Mouse (Mus musculus) heart, postnatal 25 days (tissue): ENCODE data around the gene Castor2. TPM values are rescaled to one million over a fixed set of nuclear protein-coding genes. Genes with fewer than 3 reads are reported as not detected.

Experiments used
- DNase-seq: peaks from one replicate; pipeline ENCODE4 v3.0.0; 2022; ENCODE audit warnings: low spot score
- intact Hi-C: fragments of 180-260 bp; cut with DNase I; formaldehyde crosslinking; loops from one replicate; pipeline ENCODE4 v1.15.1; 2025
- total RNA-seq, 2 experiments: library from RNA; stranded (reverse); gene quantifications; 2 replicates each; pipeline ENCODE4 v1.2.3; 2021

The Castor2 gene
- total RNA-seq, 2 experiments from 2014 or later: 24.0 to 28.7 TPM

DNA sequence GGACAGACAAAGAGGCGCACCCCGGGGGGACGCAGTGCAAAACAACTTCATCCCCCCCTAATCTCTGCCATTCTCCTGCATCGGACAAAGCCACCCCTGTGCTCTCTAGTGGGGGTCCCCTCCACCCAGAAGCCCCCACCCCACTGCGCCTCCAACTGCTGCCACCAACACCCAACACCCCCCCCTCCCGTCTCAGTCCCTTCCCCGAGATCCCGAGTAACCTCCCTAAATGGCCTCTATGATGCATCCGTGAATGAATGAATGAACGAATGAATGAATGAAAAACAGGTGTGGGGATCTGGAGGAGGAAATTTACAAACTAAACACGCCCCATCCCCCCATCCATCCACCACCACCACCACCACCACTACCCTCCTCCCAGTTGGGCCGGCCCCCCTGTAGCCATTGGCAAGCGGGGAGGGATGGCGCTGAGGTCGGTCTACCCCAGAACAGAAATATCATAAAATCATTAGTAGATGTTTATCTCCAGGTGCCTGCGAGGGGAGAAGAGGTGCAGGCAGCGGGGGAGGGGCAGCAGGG is 791 bp downstream of the Castor2 start:
- DNase-seq: no peak
- intact Hi-C loops: no loop called here

DNA sequence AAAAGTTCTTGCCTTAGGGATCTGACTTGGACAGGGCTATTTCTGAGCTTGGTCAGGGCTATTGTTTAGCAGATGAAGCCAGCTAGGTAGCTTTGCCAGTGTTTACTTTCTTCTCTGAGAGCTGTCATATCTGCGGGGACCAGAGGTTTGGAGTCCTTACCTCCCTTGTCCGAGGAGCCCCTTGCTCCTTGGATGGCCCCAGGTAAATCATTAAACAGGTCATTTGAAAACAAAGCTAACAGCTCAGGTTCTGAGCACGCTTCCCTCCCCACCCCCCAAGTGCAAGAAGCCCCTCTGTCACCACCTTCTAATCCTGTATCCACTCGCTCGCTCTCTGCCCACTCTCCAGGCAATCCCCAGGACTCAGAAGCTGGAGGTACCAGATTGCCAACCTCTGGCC is 1.8 kb downstream of the Castor2 start:
- intact Hi-C loops: no loop called here
- no peak for DNase-seq

DNA sequence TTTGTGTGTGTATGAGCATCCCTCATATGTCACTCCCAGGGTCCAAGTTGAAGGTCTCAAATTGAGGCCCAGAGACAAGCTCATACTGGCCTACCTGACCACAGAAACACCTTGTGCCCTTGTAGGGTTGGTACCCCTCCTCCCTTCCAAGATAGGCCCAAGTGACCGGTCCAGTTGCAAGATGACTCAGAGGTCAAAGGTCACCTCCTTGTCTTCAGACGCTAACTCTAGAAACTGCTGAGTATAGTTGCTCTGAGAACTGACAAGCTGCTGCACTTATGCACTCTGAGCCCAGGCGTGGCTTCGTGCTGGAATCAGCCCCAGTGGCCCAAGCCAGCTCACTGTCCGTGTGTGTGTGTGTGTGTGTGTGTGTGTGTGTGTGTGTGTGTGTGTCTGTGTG is 2.4 kb downstream of the Castor2 start:
- intact Hi-C loops: no loop called here
- DNase-seq: no peak

DNA sequence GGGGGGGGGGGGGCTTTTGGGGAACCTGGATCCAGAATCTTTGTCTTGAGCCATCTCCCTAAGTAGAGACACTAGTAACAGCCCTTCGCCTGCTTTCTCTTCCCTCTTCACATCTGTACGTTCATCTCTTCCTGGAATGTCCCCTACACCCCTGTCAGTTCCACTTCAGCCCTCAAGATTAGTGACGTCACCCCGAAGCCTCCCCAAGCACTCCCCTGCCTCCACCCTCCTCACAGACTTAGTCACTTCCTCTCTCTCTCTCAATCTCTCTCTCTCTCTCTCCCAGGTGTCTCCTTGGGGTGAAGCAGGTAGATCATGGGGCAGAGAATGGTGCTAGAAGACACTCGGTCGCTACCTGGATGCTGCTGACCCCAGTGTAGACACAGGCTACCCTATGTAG is 3.2 kb downstream of the Castor2 start:
- no peak for DNase-seq
- intact Hi-C loops: no loop called here

DNA sequence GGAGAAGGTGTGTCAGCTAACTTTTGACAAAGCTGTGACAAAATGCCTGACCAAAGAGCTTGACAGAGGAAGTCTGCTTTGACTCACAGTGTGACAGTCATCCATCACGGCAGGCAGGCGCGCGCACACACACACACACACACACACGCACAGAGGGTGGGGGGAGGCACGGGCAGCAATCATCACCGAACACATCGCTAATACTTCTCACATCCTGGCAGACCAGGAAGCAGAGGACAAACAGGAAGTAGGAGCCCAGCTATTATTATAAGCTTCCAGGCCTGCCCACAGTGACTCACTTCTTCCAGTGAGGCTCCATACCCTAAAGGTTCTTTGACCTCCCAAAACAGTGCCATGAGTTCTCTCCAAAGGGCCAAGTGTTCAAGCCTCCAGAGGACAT is 6.3 kb downstream of the Castor2 start:
- intact Hi-C loops: no loop called here

DNA sequence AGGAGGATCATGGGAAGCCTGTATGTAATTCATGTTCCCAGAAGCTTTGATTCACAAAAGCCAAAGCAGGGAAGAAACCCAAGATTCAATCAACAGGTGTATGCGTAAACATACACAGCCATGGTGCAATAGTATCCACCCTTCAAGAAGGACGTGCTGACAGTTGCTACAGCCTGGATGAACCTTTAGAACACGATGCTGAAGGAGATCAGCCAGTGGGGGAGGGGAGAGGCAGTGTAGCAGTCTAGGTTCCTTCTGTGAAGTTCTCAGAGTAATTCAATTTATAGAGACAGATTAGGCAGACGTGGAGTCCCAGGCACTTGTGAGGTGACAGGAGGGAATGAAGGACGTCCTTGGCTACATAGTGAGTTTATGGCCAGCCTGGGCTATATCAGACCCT is 15.5 kb downstream of the Castor2 start:
- DNase-seq: no peak
- intact Hi-C loops: no loop called here

More for the DNA sequence above, 6.3 kb downstream of the Castor2 start:
- no peak for DNase-seq

DNA sequence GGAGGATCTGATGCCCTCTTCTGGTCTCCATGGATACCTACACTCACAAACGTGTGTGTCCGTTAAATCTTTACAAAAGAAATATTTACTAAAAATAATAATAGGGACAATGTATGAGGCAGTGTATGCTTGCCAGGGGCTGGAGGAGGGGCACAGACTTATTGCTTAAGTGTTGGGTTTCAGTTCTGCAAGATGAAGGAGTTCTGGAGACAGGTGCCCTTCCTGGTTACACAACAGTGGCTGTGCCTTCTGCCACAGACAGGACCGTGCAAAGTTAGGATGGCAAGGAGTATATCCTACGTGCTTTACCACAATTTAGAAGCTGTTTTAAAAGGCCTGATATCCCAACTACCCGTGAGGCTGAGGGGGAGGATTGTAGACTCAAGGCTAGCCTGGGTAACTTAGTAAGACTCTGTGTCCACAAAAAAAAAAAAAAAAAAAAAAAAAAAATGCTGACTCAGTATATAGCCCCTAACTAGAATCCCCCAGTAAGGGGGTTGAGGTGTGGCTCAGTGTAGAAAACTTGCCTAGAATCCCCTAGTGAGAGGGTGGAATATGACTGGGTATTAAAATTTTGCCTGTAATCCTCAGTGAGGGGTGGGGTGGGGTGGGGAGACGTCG is 16.2 kb downstream of the Castor2 start:
- intact Hi-C loops: no loop called here

DNA sequence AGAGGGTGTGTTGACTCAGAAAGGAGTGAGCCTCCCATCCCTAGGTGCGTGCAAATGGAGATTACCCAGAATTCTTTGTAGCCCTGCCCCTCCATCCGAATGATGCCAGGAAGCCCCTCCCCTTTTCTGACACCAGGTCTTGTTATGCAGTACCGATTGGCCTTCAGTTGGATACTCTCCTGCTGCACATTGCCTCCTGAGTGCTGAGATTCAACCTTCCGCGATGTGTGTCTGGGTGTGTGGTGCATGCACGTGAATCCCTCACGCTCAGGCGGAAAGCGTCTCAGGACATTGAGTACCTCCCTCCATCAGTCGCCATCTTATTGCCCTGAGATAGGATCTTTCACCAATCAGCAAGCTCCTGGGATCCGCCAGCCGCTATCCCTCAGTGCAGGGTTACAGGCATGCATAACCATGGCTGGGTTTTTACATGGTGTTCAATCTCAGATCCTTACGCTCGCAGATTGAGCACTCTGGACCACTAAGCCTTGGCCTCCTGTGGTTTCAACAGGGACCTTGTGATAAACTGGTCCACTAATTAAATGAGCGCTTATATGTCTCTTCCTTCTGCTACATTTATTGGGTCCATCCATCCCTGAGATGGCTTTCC is 19.4 kb downstream of the Castor2 start:
- no peak for DNase-seq
- intact Hi-C loops: no loop called here

More for the DNA sequence above, 16.2 kb downstream of the Castor2 start:
- DNase-seq: no peak

DNA sequence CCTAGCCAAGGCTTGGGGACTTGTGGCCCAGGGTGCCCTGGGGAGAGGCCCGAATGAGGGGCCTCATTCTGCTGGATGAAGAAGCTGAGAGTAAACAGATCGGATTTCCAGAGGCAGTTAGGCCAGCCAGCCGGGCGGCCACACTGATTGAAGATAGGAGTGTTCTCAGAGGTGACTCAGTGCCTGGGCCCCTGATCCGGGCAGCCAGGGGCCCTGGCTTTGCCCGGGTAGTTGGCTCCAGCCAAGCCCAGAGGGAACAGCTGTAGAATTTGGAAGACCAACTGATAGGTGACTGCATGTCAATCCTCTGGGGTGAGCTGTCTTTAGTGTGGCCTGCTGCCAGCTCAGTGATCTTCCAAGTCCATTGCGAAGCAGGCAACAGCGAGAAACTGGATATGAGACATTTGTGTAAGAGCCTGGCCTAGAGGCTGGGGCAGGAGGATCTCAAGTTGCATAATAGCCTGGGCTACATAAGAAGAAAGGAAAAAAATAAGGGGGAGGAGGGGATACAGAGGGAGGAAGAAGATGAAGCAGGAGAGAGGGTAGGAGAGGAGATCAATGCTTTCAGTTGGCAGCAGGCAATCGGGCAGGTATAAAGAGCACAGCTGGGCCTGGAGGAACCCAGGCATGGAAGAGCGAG is 20.1 kb downstream of the Castor2 start:
- no peak for DNase-seq
- intact Hi-C loops: no loop called here

DNA sequence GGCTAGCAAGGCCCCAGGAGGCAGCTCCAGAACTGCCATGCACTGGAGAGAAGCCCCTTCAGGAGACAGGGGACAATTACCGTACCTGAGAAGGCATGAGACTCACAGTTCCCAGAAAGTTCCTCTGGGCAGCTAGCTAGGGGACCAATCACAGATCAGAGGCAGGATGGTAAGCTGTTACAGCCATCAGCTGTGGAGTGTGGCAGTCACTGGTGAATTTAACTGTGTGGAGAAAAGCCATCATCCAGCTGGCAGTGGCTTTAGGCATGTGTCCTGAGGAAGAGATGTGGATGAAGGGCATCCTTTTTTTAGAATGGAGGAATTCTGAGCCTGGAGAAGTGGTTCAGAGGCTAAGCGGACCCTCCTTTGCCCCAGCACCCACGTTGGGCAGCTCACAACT is 20.6 kb downstream of the Castor2 start:
- no peak for DNase-seq
- intact Hi-C loops: no loop called here

DNA sequence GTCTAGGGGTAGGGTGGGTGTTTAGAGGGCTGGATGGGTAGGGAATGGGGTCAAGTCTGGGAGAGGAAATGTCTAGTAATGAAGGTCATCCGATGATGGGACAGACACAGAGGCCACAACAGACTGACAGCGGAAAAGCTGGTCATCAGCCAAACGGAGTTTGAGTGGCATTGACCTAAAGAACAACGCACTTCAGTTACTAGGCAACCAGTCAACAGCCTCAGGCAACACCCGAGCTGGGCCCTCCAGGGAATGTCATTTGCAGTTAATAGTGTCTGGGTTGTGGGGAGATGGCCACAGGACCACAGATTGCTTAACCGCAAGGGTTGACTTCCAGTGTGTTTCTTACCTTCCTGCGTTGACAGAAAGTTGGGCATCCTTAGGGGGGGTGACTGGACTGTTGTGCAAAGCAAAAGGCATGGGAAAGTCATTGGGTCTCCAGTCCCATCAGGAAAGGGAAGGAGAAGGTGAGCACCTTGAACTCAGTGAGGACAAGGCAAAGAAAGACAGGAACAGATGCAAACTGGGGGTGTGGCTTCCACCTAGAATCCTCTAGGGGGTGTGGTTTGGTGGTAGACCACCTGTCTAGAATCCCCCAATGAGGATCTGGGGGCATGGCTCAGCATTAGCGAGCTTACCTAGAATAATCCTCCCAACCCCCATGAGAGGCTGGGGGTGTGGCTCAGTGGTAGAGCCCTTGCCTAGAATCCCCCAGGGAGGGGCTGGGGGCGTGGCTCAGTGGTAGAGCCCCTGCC is 21.8 kb downstream of the Castor2 start:
- no peak for DNase-seq
- intact Hi-C loops: no loop called here

DNA sequence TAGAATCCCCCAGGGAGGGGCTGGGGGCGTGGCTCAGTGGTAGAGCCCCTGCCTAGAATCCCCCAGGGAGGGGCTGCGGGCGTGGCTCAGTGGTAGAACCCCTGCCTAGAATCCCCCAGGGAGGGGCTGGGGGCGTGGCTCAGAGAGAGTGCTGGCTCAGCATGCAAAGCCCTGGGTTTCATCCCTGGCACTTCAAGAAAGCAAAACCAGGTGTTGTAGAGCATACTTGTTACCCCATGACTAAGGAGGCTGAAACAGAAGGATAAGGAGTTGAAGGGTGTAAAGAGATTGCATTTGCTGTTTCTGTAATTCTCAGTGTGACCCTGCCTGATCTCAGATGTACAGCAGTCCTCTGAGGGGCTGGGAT is 22.4 kb downstream of the Castor2 start:
- intact Hi-C loops: no loop called here

DNA sequence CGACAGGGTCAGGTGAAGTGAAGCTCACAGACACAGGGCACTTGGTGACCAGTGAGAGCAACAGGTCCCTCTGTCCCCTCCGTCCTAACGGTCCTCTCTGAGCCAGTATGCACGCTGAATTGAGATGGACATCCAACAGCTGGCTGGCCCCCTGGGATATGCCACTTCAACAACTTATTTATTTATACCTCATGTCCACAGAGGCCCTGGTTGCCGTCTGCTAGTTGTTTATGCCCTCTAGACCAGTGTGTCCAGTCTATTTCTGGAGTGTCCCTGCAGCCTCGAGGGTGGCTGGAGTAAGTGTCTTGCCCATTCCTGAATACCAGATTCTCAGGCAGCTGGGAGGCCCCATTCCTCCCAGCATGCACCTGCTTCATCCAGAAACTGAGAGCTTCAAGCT is 24.3 kb downstream of the Castor2 start:
- intact Hi-C loops: no loop called here
- no peak for DNase-seq

More for the DNA sequence above, 22.4 kb downstream of the Castor2 start:
- DNase-seq: no peak

DNA sequence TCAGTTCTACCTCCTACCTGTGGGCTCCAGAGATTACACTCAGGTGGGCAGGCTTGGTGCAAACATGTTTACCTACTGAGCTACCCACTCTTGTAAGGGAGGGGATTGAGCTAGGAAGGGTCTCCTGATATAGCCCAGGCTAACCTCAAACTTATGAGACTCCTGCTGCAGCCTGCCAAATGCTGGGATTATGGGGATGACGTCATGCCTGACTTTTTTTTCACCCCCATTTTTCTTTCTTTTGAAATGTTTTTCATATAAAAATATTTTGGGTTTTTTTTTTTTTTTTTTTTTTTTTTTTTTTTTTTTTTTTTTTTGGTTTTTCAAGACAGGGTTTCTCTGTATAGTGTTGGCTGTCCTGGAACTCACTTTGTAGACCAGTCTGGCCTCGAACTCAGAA is 26.7 kb downstream of the Castor2 start:
- intact Hi-C loops: no loop called here
- DNase-seq: no peak

DNA sequence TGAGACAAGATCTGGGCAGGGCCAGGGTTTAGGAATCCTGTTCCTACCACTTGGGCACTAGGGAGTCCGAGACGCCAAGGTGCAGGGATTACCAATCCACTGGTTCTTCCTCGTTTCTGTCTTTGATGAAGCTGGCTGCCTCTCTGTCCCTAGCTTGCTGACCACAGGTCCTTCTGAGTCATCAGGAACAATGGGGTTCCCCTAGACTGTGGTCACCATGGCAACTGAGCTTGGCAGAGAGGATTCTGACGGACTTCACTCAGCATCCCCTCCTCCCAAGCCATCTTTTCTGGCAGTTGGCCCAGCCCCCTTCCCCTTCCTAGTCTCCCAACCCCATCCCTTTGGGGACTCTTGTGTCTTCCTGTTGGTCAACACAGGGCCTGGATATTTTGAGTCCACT is 32.1 kb downstream of the Castor2 start:
- intact Hi-C loops: no loop called here
- DNase-seq: no peak

DNA sequence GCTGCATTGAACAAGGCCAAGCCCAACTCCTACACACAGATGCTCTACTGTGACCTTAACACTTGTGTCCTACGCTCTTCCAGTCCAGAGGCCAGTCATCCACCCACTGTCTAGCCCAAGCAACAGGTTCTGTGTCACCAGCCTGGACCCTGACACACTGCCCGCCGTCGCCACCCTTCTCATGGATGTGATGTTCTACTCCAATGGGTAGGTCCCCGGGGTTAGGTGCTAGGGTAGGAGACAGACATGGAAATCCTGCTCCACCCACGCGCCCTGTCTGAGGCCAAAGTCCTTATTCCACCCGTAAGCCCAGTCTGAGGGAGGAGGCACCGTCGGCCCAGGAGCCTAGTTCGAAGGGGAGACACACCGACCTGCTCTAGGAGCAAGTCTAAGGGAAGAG is 36.5 kb downstream of the Castor2 start:
- intact Hi-C loops: no loop called here
- DNase-seq: no peak

DNA sequence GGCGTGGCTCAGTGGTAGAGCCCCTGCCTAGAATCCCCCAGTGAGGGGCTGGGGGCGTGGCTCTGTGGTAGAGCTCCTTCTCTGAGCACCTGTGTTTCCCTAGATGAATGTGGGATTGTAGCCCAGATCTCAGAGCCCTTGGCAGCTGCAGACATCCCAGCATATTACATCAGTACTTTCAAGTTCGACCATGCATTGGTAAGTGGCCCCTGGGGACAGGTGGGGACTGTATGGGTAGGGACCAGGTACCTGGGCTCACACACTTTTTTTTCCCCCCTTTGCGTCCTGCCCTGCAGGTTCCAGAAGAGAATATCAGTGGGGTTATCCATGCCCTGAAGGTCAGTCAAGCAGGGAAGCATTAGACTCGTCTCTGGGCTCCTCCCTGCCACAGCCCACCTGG is 38.4 kb downstream of the Castor2 start:
- no peak for DNase-seq
- intact Hi-C loops: no loop called here

DNA sequence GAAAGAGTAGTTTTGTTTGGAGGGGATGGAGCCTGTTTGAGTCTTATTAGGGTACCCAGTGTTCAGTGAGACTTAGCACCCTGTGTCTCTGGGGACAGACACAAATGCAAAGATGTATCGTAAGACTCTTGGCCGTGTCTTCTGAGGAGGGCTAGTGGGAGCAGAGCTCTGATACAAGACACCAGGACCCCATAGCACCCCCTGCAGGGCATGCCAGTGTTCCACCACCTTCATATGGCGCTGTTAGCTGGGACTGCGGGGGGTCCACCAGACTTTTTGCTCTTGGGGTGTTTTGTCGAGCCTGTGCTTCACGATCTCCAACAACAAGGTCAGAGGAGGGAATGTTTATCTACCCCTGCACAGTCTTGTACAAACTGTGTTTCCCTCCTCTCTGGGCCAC is 39.9 kb downstream of the Castor2 start:
- DNase-seq: no peak
- intact Hi-C loops: no loop called here

DNA sequence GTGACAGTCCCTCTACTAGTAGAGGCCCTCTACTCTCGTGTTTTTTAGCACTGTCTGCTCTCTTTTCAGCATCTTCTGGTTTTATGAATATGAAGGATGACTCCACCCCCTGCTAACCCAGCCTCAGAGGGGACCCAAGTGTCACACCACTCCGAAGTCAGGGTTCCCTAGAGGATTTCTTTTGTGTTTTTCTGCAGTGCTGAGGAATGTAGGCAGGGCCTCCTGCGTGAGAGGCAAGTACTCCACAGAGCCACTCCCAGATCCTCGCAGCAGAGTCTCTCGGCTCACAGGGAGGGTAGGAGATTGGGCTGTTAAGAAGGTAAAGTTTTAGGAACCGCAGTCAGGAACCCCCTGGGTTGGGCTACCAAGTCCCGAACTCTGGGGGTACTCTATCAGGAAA is 41.7 kb downstream of the Castor2 start:
- intact Hi-C loops: no loop called here
- no peak for DNase-seq

DNA sequence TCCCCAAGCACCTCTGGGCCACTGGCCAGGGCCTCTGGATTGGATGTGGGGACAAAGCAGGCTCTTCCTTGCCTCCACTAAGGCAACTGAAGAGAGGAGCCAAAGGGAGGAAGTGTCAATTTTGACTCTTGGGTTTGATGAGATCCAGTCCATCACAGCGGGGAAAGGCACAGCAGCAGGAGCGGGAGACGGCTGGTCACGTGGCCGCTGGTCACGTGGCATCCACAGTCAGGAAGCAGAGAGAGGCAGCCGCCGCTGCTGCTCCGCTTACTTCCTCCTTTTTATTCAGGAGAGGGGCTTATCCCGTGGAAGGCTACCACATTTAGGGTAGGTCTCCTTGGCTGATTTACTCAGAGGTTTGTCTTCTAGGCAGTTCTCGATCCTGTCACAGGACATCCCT is 42.9 kb downstream of the Castor2 start:
- no peak for DNase-seq
- intact Hi-C loops: no loop called here

DNA sequence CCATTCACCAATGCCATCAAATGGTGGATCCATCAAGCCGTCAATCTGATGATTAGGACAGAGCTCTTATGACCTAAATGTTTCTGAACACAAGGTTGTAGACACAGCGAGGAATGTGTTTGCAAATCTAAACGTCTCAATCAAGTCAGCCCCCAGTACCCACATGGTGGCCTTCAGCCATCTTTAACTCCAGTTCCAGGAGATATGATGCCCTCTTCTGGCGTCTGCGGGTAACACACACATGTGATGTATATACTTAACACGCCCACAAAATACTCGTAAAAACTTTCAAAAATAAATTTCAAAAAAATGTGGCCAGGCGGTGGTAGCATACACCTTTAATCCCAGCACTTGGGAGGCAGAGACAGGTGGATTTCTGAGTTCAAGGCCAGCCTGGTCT is 45.5 kb downstream of the Castor2 start:
- DNase-seq: no peak
- intact Hi-C loops: no loop called here
